Mouse (Mus musculus): Measurements from ENCODE around the gene 9130409I23Rik. TPM values are rescaled to one million over a fixed set of nuclear protein-coding genes. Genes with fewer than 3 reads are reported as not detected.

The 9130409I23Rik gene
- polyA plus RNA-seq, 1 experiment from 2014 or later, result 0.09 TPM

Other genes with a start within 250 kb of the 9130409I23Rik start
- 1,948 and 2,131 TPM in 2 replicates for gene H3f3a, start 237.3 kb upstream of the 9130409I23Rik start, polyA plus RNA-seq (2015; fragmentation: Nextera tagmentation; extraction: Ambion mirVana)
- gene Sde2, start 200.1 kb upstream of the 9130409I23Rik start, polyA plus RNA-seq (2015; fragmentation: Nextera tagmentation; extraction: Ambion mirVana), result 34.9 and 36.5 TPM in 2 replicates
- gene Lefty2, start 158.1 kb upstream of the 9130409I23Rik start, polyA plus RNA-seq (2015; fragmentation: Nextera tagmentation; extraction: Ambion mirVana), result 0.35 TPM in 1 of 2 replicates, not detected in the other
- 99.6 and 105 TPM in 2 replicates for gene Pycr2, start 146.9 kb upstream of the 9130409I23Rik start, polyA plus RNA-seq (2015; fragmentation: Nextera tagmentation; extraction: Ambion mirVana)
- 4.0 and 4.2 TPM in 2 replicates for gene Lefty1, start 116.2 kb upstream of the 9130409I23Rik start, polyA plus RNA-seq (2015; fragmentation: Nextera tagmentation; extraction: Ambion mirVana)
- 29.2 and 35.3 TPM in 2 replicates for gene Tmem63a, start 108.9 kb upstream of the 9130409I23Rik start, polyA plus RNA-seq (2015; fragmentation: Nextera tagmentation; extraction: Ambion mirVana)
- 16.9 and 19.6 TPM in 2 replicates for gene Ephx1, start 30.3 kb upstream of the 9130409I23Rik start, polyA plus RNA-seq (2015; fragmentation: Nextera tagmentation; extraction: Ambion mirVana)
- 29.3 and 30.5 TPM in 2 replicates for gene Nvl, start 93.0 kb downstream of the 9130409I23Rik start, polyA plus RNA-seq (2015; fragmentation: Nextera tagmentation; extraction: Ambion mirVana)
- gene Cnih4, start 93.5 kb downstream of the 9130409I23Rik start, polyA plus RNA-seq (2015; fragmentation: Nextera tagmentation; extraction: Ambion mirVana), result 113 and 135 TPM in 2 replicates
- 24.7 and 25.9 TPM in 2 replicates for gene Wdr26, start 160.8 kb downstream of the 9130409I23Rik start, polyA plus RNA-seq (2015; fragmentation: Nextera tagmentation; extraction: Ambion mirVana)

All from stomach, embryonic 16.5 days (tissue).